Mouse (Mus musculus): ENCODE data around the gene Igfbp6.
A peak's percentile ranks its signal among the peaks of the same experiment; 100 is the strongest.

Gene Igfbp6

GRCm38 (mm10) chr15:102178279-102178678 is 34.1 kb downstream of the Igfbp6 start:
- peak; percentile 85 for DNase-seq

GRCm38 (mm10) chr15:102179106-102179505 is 34.9 kb downstream of the Igfbp6 start:
- DNase-seq, result no peak

GRCm38 (mm10) chr15:102179924-102180323 is 35.8 kb downstream of the Igfbp6 start:
- no peak for DNase-seq

- no peak for DNase-seq
These were observed 38.9 kb downstream of the Igfbp6 start for GRCm38 (mm10) chr15:102183076-102183475.

- no peak for DNase-seq
These were observed 42.1 kb downstream of the Igfbp6 start for GRCm38 (mm10) chr15:102186239-102186638.

- peak; percentile 81 for DNase-seq
These were observed 43.9 kb downstream of the Igfbp6 start for GRCm38 (mm10) chr15:102188096-102188495.

- DNase-seq, result no peak
These were observed 44.7 kb downstream of the Igfbp6 start for GRCm38 (mm10) chr15:102188883-102189282.

GRCm38 (mm10) chr15:102191699-102192098 is 47.5 kb downstream of the Igfbp6 start:
- DNase-seq, result no peak

GRCm38 (mm10) chr15:102192271-102192812 is 48.2 kb downstream of the Igfbp6 start:
- DNase-seq, result no peak

- DNase-seq, result no peak
These were observed 48.7 kb downstream of the Igfbp6 start for GRCm38 (mm10) chr15:102192820-102193386.

GRCm38 (mm10) chr15:102193652-102194051 is 49.5 kb downstream of the Igfbp6 start:
- DNase-seq, result no peak

- DNase-seq, result no peak
These were observed 50.3 kb downstream of the Igfbp6 start for GRCm38 (mm10) chr15:102194439-102194838.

- no peak for DNase-seq
These were observed 51.2 kb downstream of the Igfbp6 start for GRCm38 (mm10) chr15:102195373-102195772.

- peak; percentile 39 for DNase-seq
These were observed 54.7 kb downstream of the Igfbp6 start for GRCm38 (mm10) chr15:102198841-102199240.
